Mouse (Mus musculus) hindbrain, embryonic 11.5 days (tissue): Measurements from ENCODE around the gene Sdk2. TPM values are rescaled to one million over a fixed set of nuclear protein-coding genes. Genes with fewer than 3 reads are reported as not detected.
A peak's percentile ranks its signal among the peaks of the same experiment; 100 is the strongest.

Experiments used
- ATAC-seq: fragments of 200-750 bp; cut with Nextera tagmentation; 2 replicates; pipeline ENCODE4 v1.8.0; 2017; ENCODE audit warnings: mild to moderate bottlenecking, moderate TSS enrichment, moderate library complexity; ENCODE audit not compliant: low FRiP score
- DNase-seq: peaks from one replicate; pipeline ENCODE4 v3.0.0-alpha.2; 2015; ENCODE audit warnings: low spot score
- H3K27ac ChIP-seq: fragments of 300-500 bp; sonication (generic); 2 replicates; pipeline ENCODE4 v1.5.1; 2014; ENCODE audit warnings: mild to moderate bottlenecking, low read depth, low read length
- H3K27me3 ChIP-seq: fragments of 300-500 bp; sonication (generic); 2 replicates; pipeline ENCODE4 v1.6.1; 2014; ENCODE audit warnings: mild to moderate bottlenecking, low read length, moderate library complexity, mixed read lengths; ENCODE audit not compliant: control insufficient read depth, insufficient read depth
- H3K36me3 ChIP-seq: fragments of 300-500 bp; sonication (generic); 2 replicates; pipeline ENCODE4 v1.6.1; 2014; ENCODE audit warnings: mild to moderate bottlenecking, low read length, moderate library complexity, mixed read lengths; ENCODE audit not compliant: control insufficient read depth, insufficient read depth
- H3K4me1 ChIP-seq: fragments of 300-500 bp; sonication (generic); replicated peaks from 2 replicates; pipeline ENCODE4 v1.6.1; 2014; ENCODE audit warnings: low read length, mixed read lengths; ENCODE audit not compliant: control insufficient read depth, insufficient read depth
- H3K4me2 ChIP-seq: fragments of 300-500 bp; sonication (generic); replicated peaks from 2 replicates; pipeline ENCODE4 v1.6.1; 2014; ENCODE audit warnings: mild to moderate bottlenecking, low read depth, low read length
- H3K4me3 ChIP-seq: fragments of 300-500 bp; sonication (generic); 2 replicates; pipeline ENCODE4 v1.5.1; 2014; ENCODE audit warnings: low read depth, low read length
- H3K9ac ChIP-seq: fragments of 300-500 bp; sonication (generic); 2 replicates; pipeline ENCODE4 v1.6.1; 2014; ENCODE audit warnings: low read depth, low read length
- H3K9me3 ChIP-seq: fragments of 300-500 bp; sonication (generic); 2 replicates; pipeline ENCODE4 v1.6.1; 2016; ENCODE audit warnings: low read length; ENCODE audit not compliant: control insufficient read depth
- WGBS: fragments of 180-500 bp; shearing (Covaris S2); extraction: QIAGEN DNeasy Blood & Tissue Kit; methylation state at CpG from one replicate; pipeline ENCODE4 v1.1.7; 2014; 5-methylcytosine and 5-hydroxymethylcytosine counted together
- polyA plus RNA-seq: library from polyadenylated mRNA; unstranded; fragments of >200 nt; fragmentation: Nextera tagmentation; extraction: Ambion mirVana; gene quantifications from 2 replicates; pipeline ENCODE4 v1.2.1, GENCODE M21; 2014

Gene Sdk2
- polyA plus RNA-seq, 1 experiment from 2014 or later, result 4.2 TPM

GRCm38 (mm10) chr11:113811546-113812339, 255.1 kb downstream of the Sdk2 start:
- Histone ChIP-seq H3K36me3 (no peaks in the 10 kb centered on the region), H3K27ac (no peak overlapping the region), H3K9me3 (no peaks in the 10 kb centered on the region), H3K27me3 (no peaks in the 10 kb centered on the region), H3K4me2 (no peak overlapping the region), H3K9ac (no peak overlapping the region), H3K4me3 (no peak overlapping the region), H3K4me1 (peaks cover 4% of the 10 kb centered on the region)
- WGBS, result 65% methylated on average over 20 of the region's 20 CpGs
- ATAC-seq (no peak), DNase-seq (no peak)

GRCm38 (mm10) chr11:113810638-113811545, 256.0 kb downstream of the Sdk2 start:
- peak; percentile 96 for DNase-seq
- Histone ChIP-seq H3K36me3 (no peaks in the 10 kb centered on the region), H3K27ac (no peak overlapping the region), H3K9ac (peak overlapping the region; percentile 27; the same call in 1 of the 2 replicates), H3K4me1 (peaks cover 8% of the 10 kb centered on the region), H3K9me3 (no peaks in the 10 kb centered on the region), H3K27me3 (no peaks in the 10 kb centered on the region), H3K4me3 (no peak overlapping the region), H3K4me2 (no peak overlapping the region)
- WGBS, result 53% methylated on average over 24 of the region's 24 CpGs
- ATAC-seq, result peak; percentile 73

- Histone ChIP-seq H3K27me3 (no peaks in the 10 kb centered on the region), H3K4me1 (peaks cover 12% of the 10 kb centered on the region), H3K9me3 (no peaks in the 10 kb centered on the region), H3K9ac (no peak overlapping the region), H3K4me3 (no peak overlapping the region), H3K36me3 (no peaks in the 10 kb centered on the region), H3K4me2 (no peak overlapping the region), H3K27ac (no peak overlapping the region)
- WGBS, result 11% methylated on average over 9 of the region's 9 CpGs
- ATAC-seq (no peak), DNase-seq (peak; percentile 35)
These were observed 259.8 kb downstream of the Sdk2 start for GRCm38 (mm10) chr11:113807086-113807485.

GRCm38 (mm10) chr11:113806382-113807077, 260.3 kb downstream of the Sdk2 start:
- H3K27me3 ChIP-seq, result no peaks in the 10 kb centered on the region
- no peak overlapping the region for H3K27ac ChIP-seq
- H3K4me1 ChIP-seq, result peaks cover 12% of the 10 kb centered on the region
- DNase-seq (peak; percentile 27), ATAC-seq (no peak; the same call in 1 of the 2 replicates)
- H3K9me3 ChIP-seq, result no peaks in the 10 kb centered on the region
- no peak overlapping the region for H3K9ac ChIP-seq
- no peaks in the 10 kb centered on the region for H3K36me3 ChIP-seq
- no peak overlapping the region for H3K4me3 ChIP-seq
- H3K4me2 ChIP-seq, result no peak overlapping the region
- WGBS, result 32% methylated on average over 9 of the region's 9 CpGs

- H3K9ac ChIP-seq, result no peak overlapping the region
- H3K4me1 ChIP-seq, result peaks cover 12% of the 10 kb centered on the region
- H3K27ac ChIP-seq, result no peak overlapping the region
- 75% methylated on average over 10 of the region's 10 CpGs for WGBS
- H3K4me2 ChIP-seq, result no peak overlapping the region
- no peaks in the 10 kb centered on the region for H3K27me3 ChIP-seq
- no peak overlapping the region for H3K4me3 ChIP-seq
- H3K9me3 ChIP-seq, result no peaks in the 10 kb centered on the region
- no peaks in the 10 kb centered on the region for H3K36me3 ChIP-seq
- DNase-seq, result no peak
- ATAC-seq, result no peak
These were observed 260.9 kb downstream of the Sdk2 start for GRCm38 (mm10) chr11:113805974-113806373.

- DNase-seq, result peak; percentile 37
These were observed 263.4 kb downstream of the Sdk2 start for GRCm38 (mm10) chr11:113803321-113803941.

GRCm38 (mm10) chr11:113802456-113802855, 264.4 kb downstream of the Sdk2 start:
- DNase-seq (peak; percentile 13), ATAC-seq (peak; percentile 23; the same call in 1 of the 2 replicates)
- Histone ChIP-seq H3K4me1 (peaks cover 13% of the 10 kb centered on the region), H3K9ac (no peak overlapping the region), H3K9me3 (no peaks in the 10 kb centered on the region), H3K4me3 (no peak overlapping the region), H3K4me2 (no peak overlapping the region), H3K36me3 (no peaks in the 10 kb centered on the region), H3K27me3 (no peaks in the 10 kb centered on the region), H3K27ac (no peak overlapping the region)
- WGBS, result 66% methylated on average over 12 of the region's 12 CpGs

More at GRCm38 (mm10) chr11:113803321-113803941, 263.4 kb downstream of the Sdk2 start:
- H3K36me3 ChIP-seq, result no peaks in the 10 kb centered on the region
- ATAC-seq, result no peak
- H3K27me3 ChIP-seq, result no peaks in the 10 kb centered on the region
- WGBS, result 70% methylated on average over 9 of the region's 9 CpGs
- no peak overlapping the region for H3K27ac ChIP-seq
- no peak overlapping the region for H3K9ac ChIP-seq
- no peak overlapping the region for H3K4me2 ChIP-seq
- H3K9me3 ChIP-seq, result no peaks in the 10 kb centered on the region
- H3K4me3 ChIP-seq, result no peak overlapping the region
- H3K4me1 ChIP-seq, result peaks cover 12% of the 10 kb centered on the region

GRCm38 (mm10) chr11:113800026-113800425, 266.8 kb downstream of the Sdk2 start:
- 97% methylated on average over 12 of the region's 12 CpGs for WGBS
- no peaks in the 10 kb centered on the region for H3K36me3 ChIP-seq
- no peak for DNase-seq
- H3K27ac ChIP-seq, result no peak overlapping the region
- H3K4me3 ChIP-seq, result no peak overlapping the region
- H3K4me1 ChIP-seq, result peaks cover 9% of the 10 kb centered on the region
- no peaks in the 10 kb centered on the region for H3K27me3 ChIP-seq
- ATAC-seq, result no peak
- no peak overlapping the region for H3K9ac ChIP-seq
- H3K9me3 ChIP-seq, result no peaks in the 10 kb centered on the region
- no peak overlapping the region for H3K4me2 ChIP-seq
